Mouse (Mus musculus): ENCODE measurements around the gene Slco3a1. TPM values are rescaled to one million over a fixed set of nuclear protein-coding genes. Genes with fewer than 3 reads are reported as not detected.

Slco3a1 gene
- polyA plus RNA-seq, 1 experiment from 2014 or later: 28.2 TPM

GRCm38 (mm10) chr7:74323683-74324082, 230.9 kb downstream of the Slco3a1 start:
- ATAC-seq (replicated peaks): peak; percentile 51
- Histone ChIP-seq H3K4me2 (no peak overlapping the region), H3K9me3 (no peaks in the 10 kb centered on the region), H3K4me1 (peaks cover 29% of the 10 kb centered on the region), H3K36me3 (replicated peaks) (no peaks in the 10 kb centered on the region), H3K9ac (no peak overlapping the region), H3K27me3 (replicated peaks) (no peaks in the 10 kb centered on the region), H3K4me3 (no peak overlapping the region), H3K27ac (peak overlapping the region; percentile 65; the same call in 1 of the 2 replicates)
- WGBS: 62% methylated on average over 5 of the region's 5 CpGs

- Histone ChIP-seq H3K4me3 (no peak overlapping the region), H3K4me2 (no peak overlapping the region), H3K36me3 (replicated peaks) (no peaks in the 10 kb centered on the region), H3K4me1 (peaks cover 29% of the 10 kb centered on the region), H3K27me3 (replicated peaks) (no peaks in the 10 kb centered on the region), H3K9ac (no peak overlapping the region), H3K27ac (peak overlapping the region; percentile 65), H3K9me3 (no peaks in the 10 kb centered on the region)
- peak; percentile 77 for ATAC-seq (replicated peaks)
These were observed 231.4 kb downstream of the Slco3a1 start for GRCm38 (mm10) chr7:74323194-74323593.

GRCm38 (mm10) chr7:74320635-74321034, 233.9 kb downstream of the Slco3a1 start:
- Histone ChIP-seq H3K4me3 (no peak overlapping the region), H3K36me3 (replicated peaks) (no peaks in the 10 kb centered on the region), H3K4me1 (peaks cover 29% of the 10 kb centered on the region), H3K9me3 (no peaks in the 10 kb centered on the region), H3K27me3 (replicated peaks) (no peaks in the 10 kb centered on the region), H3K4me2 (no peak overlapping the region), H3K9ac (no peak overlapping the region), H3K27ac (no peak overlapping the region)
- 93% methylated on average over 5 of the region's 5 CpGs for WGBS
- ATAC-seq (replicated peaks): no peak

GRCm38 (mm10) chr7:74315836-74316435, 238.6 kb downstream of the Slco3a1 start:
- no peak overlapping the region for H3K4me3 ChIP-seq
- WGBS: 67% methylated on average over 3 of the region's 3 CpGs
- H3K4me2 ChIP-seq: no peak overlapping the region
- H3K9me3 ChIP-seq: no peaks in the 10 kb centered on the region
- H3K9ac ChIP-seq: no peak overlapping the region
- H3K27me3 ChIP-seq (replicated peaks): no peaks in the 10 kb centered on the region
- H3K27ac ChIP-seq: no peak overlapping the region
- H3K4me1 ChIP-seq: peaks cover 3% of the 10 kb centered on the region; the same call in 1 of the 2 replicates
- H3K36me3 ChIP-seq (replicated peaks): no peaks in the 10 kb centered on the region
- no peak for ATAC-seq (replicated peaks)

- Histone ChIP-seq H3K9me3 (no peaks in the 10 kb centered on the region), H3K27ac (no peak overlapping the region), H3K36me3 (replicated peaks) (no peaks in the 10 kb centered on the region), H3K4me1 (peaks cover 3% of the 10 kb centered on the region; the same call in 1 of the 2 replicates), H3K4me3 (no peak overlapping the region), H3K27me3 (replicated peaks) (no peaks in the 10 kb centered on the region), H3K4me2 (no peak overlapping the region), H3K9ac (no peak overlapping the region)
- 80% methylated on average over 1 of the region's 1 CpGs for WGBS
- no peak for ATAC-seq (replicated peaks)
These were observed 240.3 kb downstream of the Slco3a1 start for GRCm38 (mm10) chr7:74314276-74314675.

GRCm38 (mm10) chr7:74313279-74314105, 241.1 kb downstream of the Slco3a1 start:
- Histone ChIP-seq H3K4me2 (no peak overlapping the region), H3K36me3 (replicated peaks) (no peaks in the 10 kb centered on the region), H3K4me3 (no peak overlapping the region), H3K9ac (no peak overlapping the region), H3K27me3 (replicated peaks) (no peaks in the 10 kb centered on the region), H3K4me1 (peaks cover 3% of the 10 kb centered on the region; the same call in 1 of the 2 replicates), H3K27ac (no peak overlapping the region), H3K9me3 (no peaks in the 10 kb centered on the region)
- 65% methylated on average over 6 of the region's 6 CpGs for WGBS
- no peak for ATAC-seq (replicated peaks)

- Histone ChIP-seq H3K4me2 (no peak overlapping the region), H3K4me3 (no peak overlapping the region), H3K9ac (no peak overlapping the region), H3K9me3 (no peaks in the 10 kb centered on the region), H3K36me3 (replicated peaks) (no peaks in the 10 kb centered on the region), H3K27ac (no peak overlapping the region), H3K27me3 (replicated peaks) (no peaks in the 10 kb centered on the region), H3K4me1 (peaks cover 3% of the 10 kb centered on the region; the same call in 1 of the 2 replicates)
- no peak for ATAC-seq (replicated peaks)
- WGBS: 54% methylated on average over 4 of the region's 4 CpGs
These were observed 243.0 kb downstream of the Slco3a1 start for GRCm38 (mm10) chr7:74311536-74311935.

GRCm38 (mm10) chr7:74303611-74304300, 250.8 kb downstream of the Slco3a1 start:
- peak overlapping the region; percentile 76 for H3K27ac ChIP-seq
- ATAC-seq (replicated peaks): peak; percentile 76
- H3K27me3 ChIP-seq (replicated peaks): no peaks in the 10 kb centered on the region
- WGBS: 31% methylated on average over 14 of the region's 14 CpGs
- no peak overlapping the region for H3K4me3 ChIP-seq
- H3K4me2 ChIP-seq: peak overlapping the region; percentile 7; the same call in 1 of the 2 replicates
- peaks cover 18% of the 10 kb centered on the region for H3K4me1 ChIP-seq
- H3K36me3 ChIP-seq (replicated peaks): no peaks in the 10 kb centered on the region
- no peaks in the 10 kb centered on the region for H3K9me3 ChIP-seq
- H3K9ac ChIP-seq: no peak overlapping the region

GRCm38 (mm10) chr7:74303081-74303480, 251.5 kb downstream of the Slco3a1 start:
- H3K27ac ChIP-seq: peak overlapping the region; percentile 76
- no peak overlapping the region for H3K4me3 ChIP-seq
- H3K36me3 ChIP-seq (replicated peaks): no peaks in the 10 kb centered on the region
- no peak overlapping the region for H3K4me2 ChIP-seq
- no peaks in the 10 kb centered on the region for H3K9me3 ChIP-seq
- peaks cover 18% of the 10 kb centered on the region for H3K4me1 ChIP-seq
- WGBS: 51% methylated on average over 5 of the region's 5 CpGs
- peak; percentile 43 for ATAC-seq (replicated peaks)
- H3K9ac ChIP-seq: no peak overlapping the region
- H3K27me3 ChIP-seq (replicated peaks): no peaks in the 10 kb centered on the region

GRCm38 (mm10) chr7:74286531-74286930, 268.0 kb downstream of the Slco3a1 start:
- no peaks in the 10 kb centered on the region for H3K36me3 ChIP-seq (replicated peaks)
- no peak overlapping the region for H3K27ac ChIP-seq
- no peak overlapping the region for H3K9ac ChIP-seq
- WGBS: 58% methylated on average over 4 of the region's 4 CpGs
- H3K27me3 ChIP-seq (replicated peaks): no peaks in the 10 kb centered on the region
- ATAC-seq (replicated peaks): no peak
- H3K9me3 ChIP-seq: no peaks in the 10 kb centered on the region
- H3K4me2 ChIP-seq: no peak overlapping the region
- H3K4me1 ChIP-seq: peaks cover 9% of the 10 kb centered on the region; the same call in 1 of the 2 replicates
- no peak overlapping the region for H3K4me3 ChIP-seq

GRCm38 (mm10) chr7:74280371-74280770, 274.2 kb downstream of the Slco3a1 start:
- Histone ChIP-seq H3K27ac (no peak overlapping the region), H3K9ac (no peak overlapping the region), H3K9me3 (no peaks in the 10 kb centered on the region), H3K4me1 (no peaks in the 10 kb centered on the region), H3K27me3 (replicated peaks) (no peaks in the 10 kb centered on the region), H3K4me2 (no peak overlapping the region), H3K36me3 (replicated peaks) (no peaks in the 10 kb centered on the region), H3K4me3 (no peak overlapping the region)
- ATAC-seq (replicated peaks): no peak
- WGBS: 89% methylated on average over 2 of the region's 2 CpGs

- no peak overlapping the region for H3K9ac ChIP-seq
- H3K27me3 ChIP-seq (replicated peaks): no peaks in the 10 kb centered on the region
- no peak overlapping the region for H3K4me2 ChIP-seq
- H3K9me3 ChIP-seq: no peaks in the 10 kb centered on the region
- no peak overlapping the region for H3K27ac ChIP-seq
- no peak for ATAC-seq (replicated peaks)
- H3K4me1 ChIP-seq: no peaks in the 10 kb centered on the region
- no peaks in the 10 kb centered on the region for H3K36me3 ChIP-seq (replicated peaks)
- H3K4me3 ChIP-seq: no peak overlapping the region
- 84% methylated on average over 3 of the region's 3 CpGs for WGBS
These were observed 275.2 kb downstream of the Slco3a1 start for GRCm38 (mm10) chr7:74279356-74279755.

All from midbrain, embryonic 15.5 days (tissue).